Mouse (Mus musculus) liver, adult 2 months (tissue): ENCODE results near the gene Ggt5.

Experiments
- CTCF ChIP-seq: fragments of 200-500 bp; IDR thresholded peaks from 2 replicates; pipeline ENCODE4 v1.5.1; 2011; ENCODE audit warnings: low read depth, low read length, control low read depth
- POLR2A ChIP-seq: fragments of 200-500 bp; IDR thresholded peaks from 2 replicates; pipeline ENCODE4 v1.6.1; 2011; ENCODE audit warnings: low read length, control low read depth; ENCODE audit not compliant: insufficient read depth; ENCODE audit errors: extremely low read depth

- TF ChIP-seq CTCF (no peak), POLR2A (no peak)
These were observed 11.1 kb downstream of the Ggt5 start for GRCm38 (mm10) chr10:75600189-75600730.
